Mouse (Mus musculus): ENCODE measurements around the gene Cttnbp2nl.

Cttnbp2nl gene

DNA sequence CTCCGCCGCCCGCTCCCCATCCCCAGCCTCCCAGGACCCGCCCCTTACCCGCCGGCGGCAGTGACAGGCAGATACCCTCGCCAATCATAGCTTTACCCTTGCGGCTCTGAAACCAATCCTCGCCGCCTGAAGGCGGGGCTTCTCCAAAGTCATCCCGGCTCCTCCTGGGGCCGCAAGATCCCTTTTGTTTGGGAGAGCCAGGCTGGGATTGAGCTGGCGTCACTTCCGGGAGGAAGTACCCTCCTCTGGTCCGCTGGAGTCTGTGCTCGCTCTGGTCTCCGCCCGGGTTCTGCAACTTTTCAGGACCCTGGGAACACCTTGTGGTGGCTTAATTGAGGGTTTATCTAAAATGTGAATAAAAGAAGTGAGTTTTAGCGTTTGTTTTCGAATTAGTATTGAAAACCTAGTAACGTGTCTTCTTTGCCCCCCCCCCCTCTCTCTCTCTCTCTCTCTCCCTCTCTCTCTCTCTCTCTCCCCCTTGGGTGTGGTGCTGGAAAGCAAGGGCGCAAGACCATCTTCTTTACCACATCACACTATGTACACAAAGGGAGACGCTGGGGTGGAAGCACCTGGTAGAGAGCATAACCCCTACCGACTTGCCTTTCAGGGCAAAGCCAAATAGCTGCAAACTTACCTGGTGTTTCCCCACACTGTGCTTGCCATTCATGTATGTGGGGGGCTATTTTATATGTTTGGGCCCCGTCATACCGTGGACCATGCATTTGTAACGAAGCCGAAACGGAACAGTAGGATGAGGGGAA lies at the start of gene Cttnbp2nl:
TSS of gene Cttnbp2nl (minus strand) at position 210 of the 761 bp plus-strand sequence.
- peak; percentile 94 for DNase-seq (ENCODE audit: low spot score)

DNA sequence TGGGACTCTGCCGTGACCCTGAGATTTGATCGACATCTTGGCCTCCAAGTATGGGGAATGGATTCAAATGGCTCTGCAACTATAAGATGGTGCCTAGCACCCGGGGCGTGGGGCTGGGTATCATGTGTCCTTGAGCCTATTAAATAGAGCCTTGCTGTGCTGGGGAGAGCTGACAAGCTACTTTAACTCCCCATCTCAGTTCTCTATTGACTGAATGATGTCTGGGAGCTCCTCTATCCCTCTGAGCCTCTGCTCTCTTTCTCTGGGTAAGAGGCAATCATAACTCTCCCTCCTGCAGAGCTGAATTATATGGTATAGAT lies 47.3 kb upstream of the Cttnbp2nl start:
- DNase-seq (ENCODE audit: low spot score): no peak

DNA sequence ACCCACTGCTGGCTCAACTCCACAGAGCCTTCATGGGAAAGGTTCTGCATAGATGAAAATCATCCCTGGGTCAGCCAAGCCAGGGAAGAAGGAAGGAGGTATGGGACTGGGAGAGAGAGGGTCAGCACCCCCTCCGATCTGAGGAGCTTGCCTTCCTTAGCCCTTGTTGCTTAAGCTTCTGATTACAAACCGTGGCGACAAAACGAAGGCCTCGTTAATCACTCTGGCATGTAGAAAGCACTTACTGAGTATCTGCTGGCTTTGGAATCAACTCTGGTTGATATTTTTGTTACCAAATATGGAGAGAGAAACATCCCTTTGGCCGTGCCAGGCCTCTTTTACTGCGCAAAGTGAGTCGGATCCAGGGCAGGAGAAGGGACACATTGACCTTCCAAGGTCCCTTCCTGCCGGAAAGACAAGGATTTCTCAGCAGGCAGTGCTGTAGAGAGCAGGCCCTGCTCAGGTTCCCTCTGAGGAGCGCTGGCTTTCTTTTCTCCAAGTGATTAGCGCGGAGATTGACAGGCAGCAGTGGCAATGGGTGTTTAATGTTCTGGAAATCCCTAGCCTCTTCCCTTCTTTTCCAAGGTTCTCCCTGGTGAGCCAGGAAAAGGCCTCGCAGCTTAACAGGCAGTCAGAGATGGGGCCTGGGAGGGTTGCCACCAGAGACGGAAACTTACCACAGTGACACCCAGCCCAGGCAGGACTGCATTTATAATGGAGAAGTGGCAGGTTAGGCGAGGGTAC lies 46.8 kb upstream of the Cttnbp2nl start:
- no peak for DNase-seq (ENCODE audit: low spot score)

DNA sequence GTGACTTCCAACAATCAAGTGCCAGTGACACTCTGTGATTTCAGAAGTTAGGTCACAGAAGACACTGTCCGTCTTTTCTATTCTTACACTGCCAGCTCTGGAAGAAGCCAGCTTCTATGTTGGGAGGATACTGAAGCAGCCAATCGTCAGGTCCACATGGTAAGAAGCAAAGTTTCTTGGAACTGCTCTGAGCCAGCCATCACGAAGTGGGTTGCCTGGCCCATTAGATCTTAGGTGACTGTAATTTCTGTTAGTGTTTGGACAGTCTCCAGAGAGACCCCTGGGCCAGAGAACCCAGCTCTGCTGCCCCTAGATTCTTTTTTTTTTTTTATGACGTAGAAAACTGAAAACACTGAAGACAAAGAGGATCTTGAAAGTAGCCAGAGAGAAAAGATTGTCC lies 44.6 kb upstream of the Cttnbp2nl start:
- no peak for DNase-seq (ENCODE audit: low spot score)

DNA sequence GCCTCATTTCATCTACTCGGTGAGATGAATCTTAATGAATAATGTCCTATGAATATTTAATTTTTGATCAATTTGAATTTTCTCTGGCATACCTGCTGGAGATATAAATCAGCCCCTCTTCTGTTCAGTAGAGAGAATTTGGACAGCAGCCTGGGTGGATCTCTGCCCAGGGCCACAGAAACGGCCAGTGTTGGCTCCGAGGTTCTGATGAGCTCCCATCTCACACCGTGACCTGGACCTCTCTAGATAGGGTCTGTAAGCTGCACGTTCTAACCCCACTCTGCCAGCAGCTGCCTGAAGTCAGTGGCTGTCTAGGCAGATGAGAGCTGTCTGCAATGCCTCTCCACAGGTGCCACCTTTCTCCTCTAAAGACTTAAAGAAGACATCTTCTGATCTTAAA lies 42.1 kb upstream of the Cttnbp2nl start:
- DNase-seq (ENCODE audit: low spot score): no peak

DNA sequence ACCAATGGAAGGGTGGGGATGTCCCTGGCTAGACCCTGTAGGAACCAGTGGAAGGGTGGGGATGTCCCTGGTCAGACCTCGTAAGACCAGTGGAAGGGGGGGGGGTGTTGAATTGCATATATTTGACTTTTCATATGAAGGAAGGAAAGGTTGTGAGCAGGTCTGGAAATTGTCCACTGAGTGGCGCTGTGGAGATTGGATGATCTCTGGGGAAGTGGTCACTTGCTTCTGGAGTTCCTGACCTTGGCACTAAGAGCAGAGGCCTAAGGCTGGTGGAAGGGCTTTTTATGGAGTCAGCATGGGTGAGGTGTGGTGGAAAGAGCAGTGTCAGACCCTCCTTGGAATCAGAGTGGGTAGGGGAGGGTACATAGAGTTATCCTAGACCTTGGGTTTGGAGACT lies 41.5 kb upstream of the Cttnbp2nl start:
- no peak for DNase-seq (ENCODE audit: low spot score)

DNA sequence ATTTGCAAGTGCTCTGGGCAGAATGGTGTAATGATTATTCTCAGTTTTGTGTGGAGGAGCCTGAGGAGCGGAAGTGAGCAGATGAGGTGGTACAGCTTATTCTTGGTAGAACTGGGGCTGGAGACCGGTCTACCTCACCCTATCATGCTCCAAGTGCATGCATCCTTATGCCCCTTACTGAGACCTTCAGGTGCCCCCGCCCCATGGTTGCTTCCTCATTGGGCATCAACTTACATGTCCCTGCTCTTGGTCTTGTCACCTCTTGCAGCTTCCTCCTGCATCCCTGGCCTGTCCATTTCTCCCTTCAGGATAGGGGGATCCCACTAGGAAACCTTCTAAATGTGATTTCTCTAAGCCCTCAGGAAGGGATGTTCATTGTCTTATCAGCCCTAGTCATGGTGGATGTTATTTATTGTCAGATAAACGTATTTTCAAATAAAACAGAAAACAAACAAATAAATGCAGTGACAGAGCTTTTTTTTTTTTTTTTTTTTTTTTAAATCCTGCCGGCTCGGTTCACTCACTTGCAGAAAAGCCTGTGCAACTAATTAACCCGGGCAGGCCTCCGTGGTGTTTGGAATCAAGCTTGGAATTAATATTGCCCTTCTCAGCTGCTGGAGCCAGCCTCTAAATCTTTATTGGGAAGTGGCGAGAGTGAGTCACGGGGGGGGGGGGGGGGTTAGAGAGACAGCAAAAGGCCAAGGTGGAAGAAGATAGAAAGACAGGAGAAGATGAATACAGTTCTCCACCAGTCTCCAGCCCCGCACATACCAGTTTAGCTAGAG lies 40.0 kb upstream of the Cttnbp2nl start:
- no peak for DNase-seq (ENCODE audit: low spot score)

DNA sequence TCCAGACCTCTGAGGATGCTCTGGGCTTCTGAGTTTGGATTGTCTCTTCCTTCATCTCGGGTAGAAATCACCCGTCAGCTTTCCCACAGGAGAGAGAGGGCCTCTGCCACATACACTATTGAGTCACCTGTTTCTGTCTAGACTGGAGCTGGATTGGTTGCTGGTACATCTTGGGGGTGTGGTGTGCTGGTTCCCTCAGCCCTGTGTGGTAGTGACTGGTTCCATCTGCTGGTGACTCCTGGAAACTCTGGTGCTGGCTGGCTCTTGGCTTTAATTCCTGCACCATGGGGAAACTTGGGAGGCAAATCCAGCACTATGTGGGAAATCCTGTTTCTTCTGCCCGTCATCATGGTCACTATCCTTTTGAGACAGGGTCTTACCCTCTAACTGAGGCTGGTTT lies 38.0 kb upstream of the Cttnbp2nl start:
- DNase-seq (ENCODE audit: low spot score): no peak

DNA sequence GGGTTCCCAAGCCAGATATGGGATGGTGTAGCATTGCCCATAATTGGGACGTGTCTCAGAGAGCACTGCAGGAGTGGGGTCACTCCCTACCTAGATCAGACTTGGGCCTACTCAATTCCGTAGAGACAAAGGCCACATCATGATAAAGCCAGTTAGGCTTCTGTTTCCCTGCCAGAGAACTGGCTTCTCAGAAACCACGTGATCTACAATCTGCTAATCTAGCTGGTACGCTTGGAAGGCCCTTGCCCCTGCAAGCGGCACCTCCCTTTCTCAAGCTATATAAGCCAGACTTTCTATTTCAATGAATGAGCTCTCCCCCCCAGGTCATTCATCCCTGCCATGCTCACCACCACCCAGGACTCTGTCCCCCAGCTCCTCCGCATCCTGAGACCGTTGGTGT lies 37.2 kb upstream of the Cttnbp2nl start:
- no peak for DNase-seq (ENCODE audit: low spot score)

DNA sequence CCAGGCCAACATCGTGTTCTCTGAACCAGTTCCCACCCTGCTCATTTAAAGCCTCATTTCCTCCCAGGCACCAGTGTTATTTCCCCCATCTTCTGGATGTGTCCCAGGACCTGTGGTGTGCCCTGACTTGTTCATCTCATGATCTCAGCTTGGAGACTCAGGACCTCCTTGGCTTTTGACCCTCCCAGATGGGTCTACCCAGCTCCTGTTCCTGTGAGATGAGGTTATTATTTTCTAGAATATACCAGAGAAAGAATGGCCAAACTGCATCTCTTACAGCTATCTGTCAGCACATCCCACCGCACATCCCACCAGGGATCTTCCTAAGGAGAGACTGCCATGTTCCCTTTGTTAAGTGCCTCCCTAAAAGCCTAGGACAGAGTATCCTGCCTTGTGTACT lies 35.7 kb upstream of the Cttnbp2nl start:
- DNase-seq (ENCODE audit: low spot score): no peak

DNA sequence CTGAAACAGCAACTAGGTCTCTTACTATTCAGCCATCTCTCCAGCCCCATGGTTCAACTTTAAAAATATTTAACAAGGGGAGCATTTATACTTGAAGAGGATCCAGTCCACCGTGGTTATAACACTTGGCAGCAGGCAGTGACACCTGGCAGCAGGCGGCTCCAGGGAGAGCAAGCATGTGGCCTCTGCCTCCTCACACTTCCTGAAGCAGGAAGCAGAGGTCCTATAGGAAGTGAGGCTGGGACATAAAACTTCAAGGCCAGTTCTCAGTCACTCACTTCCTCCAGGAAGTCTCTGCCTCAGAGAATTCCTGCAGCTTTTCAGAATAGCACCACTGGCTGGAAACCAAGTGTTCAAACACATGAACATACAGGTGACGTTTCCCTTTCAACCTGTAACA lies 34.4 kb upstream of the Cttnbp2nl start:
- no peak for DNase-seq (ENCODE audit: low spot score)

DNA sequence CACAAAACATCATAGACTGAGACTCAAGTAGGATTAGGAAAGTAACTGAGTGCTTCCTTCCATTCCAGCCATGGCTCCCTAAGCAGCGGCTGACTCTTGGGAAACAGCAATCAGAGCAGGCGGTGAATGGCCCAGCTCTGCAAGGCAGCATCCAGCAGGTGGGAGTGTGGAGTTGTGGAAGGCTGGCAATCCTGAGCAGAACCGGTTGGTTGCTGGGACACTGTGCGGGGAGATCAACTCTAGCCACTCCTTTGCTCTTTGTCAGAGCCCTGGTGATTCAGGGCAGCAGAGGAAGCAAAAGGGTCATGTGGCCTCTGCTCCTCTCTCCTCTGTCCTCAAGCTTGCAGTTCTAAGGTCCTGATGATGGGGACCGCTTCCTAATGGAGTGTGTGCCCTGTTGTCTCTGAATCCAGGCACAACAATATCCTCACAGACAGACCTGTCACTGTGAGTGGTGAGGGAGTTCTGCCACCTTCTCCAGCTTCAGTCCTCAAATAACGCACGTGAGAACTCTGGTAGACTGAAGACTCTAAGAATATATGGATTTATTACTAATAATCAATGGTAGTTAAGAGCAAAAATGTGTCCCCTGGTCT lies 25.4 kb upstream of the Cttnbp2nl start:
- DNase-seq (ENCODE audit: low spot score): peak; percentile 47

DNA sequence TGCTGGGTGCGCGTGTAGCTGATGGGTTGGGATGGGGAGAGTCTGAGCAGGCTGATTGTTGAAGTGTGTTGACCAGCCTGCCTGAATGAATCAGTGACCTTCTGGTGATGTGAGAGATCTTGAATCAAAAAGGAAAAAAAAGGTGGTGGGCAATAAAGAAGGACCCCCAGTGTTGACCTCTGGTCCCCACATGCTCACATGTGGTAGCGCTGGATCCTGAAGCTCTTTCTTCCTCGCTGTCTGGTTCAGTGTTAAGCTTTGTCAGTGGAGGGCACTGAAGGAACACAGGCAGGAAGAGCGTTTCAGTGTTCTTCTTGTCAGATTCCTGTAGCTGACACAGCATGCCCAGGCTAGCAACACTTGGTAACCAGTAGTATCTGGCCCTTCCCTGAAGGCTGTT lies 22.9 kb upstream of the Cttnbp2nl start:
- DNase-seq (ENCODE audit: low spot score): no peak

DNA sequence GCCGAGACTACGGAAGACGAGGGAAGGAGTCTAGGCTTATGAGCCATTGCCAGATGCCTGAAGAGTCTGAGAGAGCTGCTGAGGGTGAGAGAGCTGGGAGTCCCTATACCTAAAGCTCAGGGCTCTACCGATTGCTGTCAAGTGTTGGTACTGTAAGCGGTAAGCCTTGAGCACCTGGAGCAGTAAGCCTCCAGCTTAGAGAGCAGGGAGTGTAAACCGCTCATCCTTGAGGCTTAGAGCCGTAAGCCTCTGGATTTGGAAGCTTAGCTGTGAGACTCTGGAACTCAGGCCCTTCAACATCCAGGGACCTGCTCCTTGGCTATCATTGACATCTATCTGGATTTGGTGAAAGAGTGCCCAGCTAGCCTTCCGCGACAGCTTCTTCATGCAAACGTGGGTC lies 19.6 kb upstream of the Cttnbp2nl start:
- DNase-seq (ENCODE audit: low spot score): no peak

DNA sequence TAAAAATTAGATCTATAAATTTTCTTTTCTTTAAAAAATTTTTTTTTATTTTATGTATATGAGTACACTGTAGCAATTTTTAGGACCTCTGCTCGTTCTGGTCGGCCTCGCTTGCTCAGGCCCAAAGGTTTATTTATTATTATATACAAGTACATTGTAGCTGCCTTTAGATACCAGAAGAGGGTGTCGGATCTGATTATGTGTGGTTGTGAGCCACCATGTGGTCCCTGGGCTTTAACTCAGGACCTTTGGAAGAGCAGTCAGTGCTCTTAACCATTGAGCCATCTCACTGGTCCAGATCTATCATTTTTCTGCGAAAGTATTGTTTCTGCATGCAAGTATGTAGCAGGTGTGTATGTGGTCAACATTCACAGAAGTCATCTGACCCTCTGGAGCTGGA lies 18.3 kb upstream of the Cttnbp2nl start:
- DNase-seq (ENCODE audit: low spot score): no peak

DNA sequence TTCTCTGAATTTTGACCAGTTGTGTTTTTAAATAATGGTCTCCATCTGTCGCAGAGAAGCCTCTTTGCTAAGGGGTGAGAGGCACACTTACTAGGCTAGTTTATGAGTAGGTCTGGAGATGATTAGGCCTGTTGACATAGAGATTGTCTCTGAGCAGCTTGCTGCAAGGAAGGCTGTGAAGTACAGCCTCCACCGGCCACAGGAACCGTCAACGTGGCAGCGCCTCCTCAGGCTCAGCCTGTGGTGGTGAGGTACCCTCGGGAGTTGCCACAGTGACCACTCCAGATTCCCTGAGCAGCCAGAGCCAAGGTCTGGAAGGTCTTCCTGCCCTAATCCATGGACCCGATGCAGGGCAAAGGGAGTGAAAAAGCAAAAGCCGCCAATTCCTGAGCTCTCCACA lies 17.6 kb upstream of the Cttnbp2nl start:
- DNase-seq (ENCODE audit: low spot score): no peak

DNA sequence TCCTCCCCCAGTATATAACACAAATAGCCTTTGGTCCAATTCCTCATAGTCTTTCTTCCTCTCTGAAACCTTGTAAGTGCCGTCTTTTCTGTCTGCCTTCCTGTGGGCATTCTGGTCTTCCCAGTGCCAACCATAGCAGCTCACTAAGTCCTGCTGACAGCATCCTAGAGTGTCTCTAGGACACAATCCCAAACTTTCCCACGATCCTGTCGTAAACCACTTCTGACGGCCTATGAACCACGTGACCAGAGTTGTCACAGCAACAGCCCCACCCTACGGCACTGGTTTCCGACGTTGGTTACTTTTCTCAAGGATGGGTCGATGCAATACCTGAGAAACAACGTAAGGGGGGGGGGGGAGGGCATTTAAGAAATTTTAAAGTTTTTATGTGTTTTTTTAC lies 13.6 kb upstream of the Cttnbp2nl start, which contains the start of gene 4930564D02Rik:
TSS of gene 4930564D02Rik (plus strand) at position 301 of the 400 bp plus-strand sequence.
- DNase-seq (ENCODE audit: low spot score): no peak

DNA sequence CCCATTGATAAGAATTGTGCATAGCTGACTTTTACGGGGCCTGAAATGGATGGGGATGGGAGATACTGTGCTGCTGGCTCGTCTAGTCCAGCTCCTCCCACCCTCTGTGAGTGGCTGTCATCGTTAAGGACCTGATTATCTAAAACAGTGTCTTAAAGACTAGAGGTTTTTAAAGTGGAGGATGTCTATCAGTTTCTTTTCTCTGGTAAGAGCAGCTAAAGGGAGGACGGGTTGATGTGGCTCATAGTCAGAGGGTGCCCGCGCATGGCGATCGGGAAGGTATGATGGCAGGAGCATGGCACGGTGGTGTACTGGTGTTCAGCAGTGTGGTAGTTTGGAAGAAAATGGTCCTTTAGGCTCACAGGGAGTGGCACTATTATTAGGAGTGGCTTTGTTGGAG lies 9.7 kb upstream of the Cttnbp2nl start:
- DNase-seq (ENCODE audit: low spot score): no peak

DNA sequence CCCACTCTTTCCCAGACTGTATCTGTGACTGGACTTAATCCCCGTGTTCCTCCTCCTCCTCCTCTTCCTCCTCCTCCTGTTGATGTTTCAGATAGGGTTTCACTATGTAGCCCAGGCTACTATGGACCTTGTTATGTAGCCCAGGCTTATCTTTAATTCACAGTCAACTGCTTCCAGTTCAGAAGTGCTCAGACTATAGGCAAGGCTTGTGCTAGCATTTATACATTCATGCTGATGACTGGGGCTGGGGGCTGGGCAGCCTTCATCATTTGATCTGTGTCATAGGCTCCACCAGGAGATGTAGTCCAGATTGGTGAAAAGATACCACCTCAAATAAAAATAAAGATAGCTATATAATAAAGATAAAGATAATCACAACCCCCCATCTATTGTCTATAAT lies 9.0 kb upstream of the Cttnbp2nl start:
- no peak for DNase-seq (ENCODE audit: low spot score)

DNA sequence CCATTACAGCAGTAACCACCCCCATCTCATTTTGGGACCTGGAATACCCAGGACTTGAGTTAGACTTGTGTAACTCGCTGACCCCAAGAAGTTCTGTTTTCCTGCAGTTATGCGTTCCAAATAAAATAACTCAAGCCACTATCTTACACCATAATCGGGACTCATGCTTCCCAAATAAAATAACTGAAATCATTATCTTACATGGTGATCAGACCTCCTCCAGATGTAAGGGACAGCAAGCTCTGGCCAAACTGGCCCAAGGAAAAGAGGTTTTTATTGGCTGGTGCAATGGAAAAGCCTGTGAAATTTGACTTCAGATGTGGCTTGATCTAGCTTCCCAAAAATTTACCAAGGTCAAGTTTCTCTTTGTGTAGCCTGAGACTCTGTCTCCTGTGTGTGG lies 8.6 kb upstream of the Cttnbp2nl start:
- DNase-seq (ENCODE audit: low spot score): no peak

DNA sequence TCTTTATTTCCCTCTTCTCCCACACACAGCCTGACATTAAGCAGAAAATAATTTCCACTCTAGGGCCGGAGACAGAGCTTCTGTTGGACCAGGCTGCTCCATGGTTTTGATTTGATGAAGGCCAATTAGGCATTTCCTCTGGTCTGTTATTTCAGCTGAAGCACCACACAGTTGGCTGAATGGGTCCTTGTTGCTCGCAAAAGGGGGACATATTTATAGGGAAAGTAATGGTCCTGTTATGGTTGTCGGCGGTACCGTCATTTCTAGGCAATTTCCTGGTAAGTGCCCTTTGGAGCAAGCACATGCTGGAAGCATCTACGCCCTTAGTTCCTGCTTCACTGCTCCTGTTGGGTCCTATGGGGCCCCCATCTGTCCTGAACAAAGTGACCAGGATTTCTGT lies 8.0 kb upstream of the Cttnbp2nl start:
- DNase-seq (ENCODE audit: low spot score): no peak

DNA sequence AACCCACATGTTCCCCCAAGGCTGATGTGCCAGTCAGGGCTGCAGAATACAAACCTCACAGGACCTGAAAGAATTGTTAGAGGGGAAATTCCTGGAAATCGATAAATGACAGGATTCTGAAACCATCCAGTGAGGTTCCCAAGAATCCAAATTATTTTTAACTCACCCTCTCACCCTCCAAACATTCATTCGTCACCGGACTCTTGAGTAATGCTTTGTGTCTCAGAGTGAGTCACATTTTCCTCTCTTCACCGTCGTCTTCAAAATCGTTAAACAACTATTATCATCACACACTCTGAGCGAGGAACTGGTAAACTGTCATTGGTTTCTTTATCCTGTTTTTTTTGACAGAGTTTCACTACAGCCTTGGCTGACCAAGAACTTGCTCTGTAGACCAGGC lies 7.0 kb upstream of the Cttnbp2nl start:
- no peak for DNase-seq (ENCODE audit: low spot score)

All from urinary bladder, postnatal 10 days (tissue).